Mouse (Mus musculus) thymus, adult 2 months (tissue): ENCODE results near the gene Ager. TPM values are rescaled to one million over a fixed set of nuclear protein-coding genes. Genes with fewer than 3 reads are reported as not detected.

Experiments used
- DNase-seq: peaks from one replicate; pipeline ENCODE4 v3.0.0; 2021
- H3K27ac ChIP-seq: fragments of 200-500 bp; 2 replicates; pipeline ENCODE4 v1.5.1; 2012; ENCODE audit warnings: low read length, control low read depth; ENCODE audit not compliant: control insufficient read depth, insufficient read depth
- H3K27me3 ChIP-seq: fragments of 200-500 bp; 2 replicates; pipeline ENCODE4 v1.6.1; 2012; ENCODE audit warnings: mild to moderate bottlenecking, low read length, moderate library complexity, mixed read lengths; ENCODE audit not compliant: control insufficient read depth, insufficient read depth
- H3K36me3 ChIP-seq: fragments of 200-500 bp; 2 replicates; pipeline ENCODE4 v1.6.1; 2012; ENCODE audit warnings: mild to moderate bottlenecking, low read length, moderate library complexity; ENCODE audit not compliant: control insufficient read depth, insufficient read depth
- H3K4me1 ChIP-seq: fragments of 200-500 bp; replicated peaks from 2 replicates; pipeline ENCODE4 v1.6.1; 2012; ENCODE audit warnings: low read length; ENCODE audit not compliant: control insufficient read depth, insufficient read depth
- H3K4me3 ChIP-seq: fragments of 200-500 bp; 2 replicates; pipeline ENCODE4 v1.5.1; 2012; ENCODE audit warnings: mild to moderate bottlenecking, low read length, control low read depth, moderate library complexity; ENCODE audit not compliant: control insufficient read depth, insufficient read depth
- CTCF ChIP-seq: fragments of 200-500 bp; IDR thresholded peaks from 2 replicates; pipeline ENCODE4 v1.5.1; 2012; ENCODE audit warnings: mild to moderate bottlenecking, control low read depth, low read length, moderate library complexity, borderline replicate concordance; ENCODE audit not compliant: control insufficient read depth, poor library complexity, insufficient read depth; ENCODE audit errors: extremely low read depth
- POLR2A ChIP-seq: fragments of 200-500 bp; IDR thresholded peaks from 2 replicates; pipeline ENCODE4 v1.6.1; 2012; ENCODE audit warnings: mild to moderate bottlenecking, low read length, control low read depth, moderate library complexity; ENCODE audit not compliant: control insufficient read depth, poor library complexity, insufficient read depth; ENCODE audit errors: extremely low read depth
- WGBS: fragments of 180-500 bp; shearing (Covaris S2); methylation state at CpG from one replicate; pipeline ENCODE4 v1.1.7; 2018; 5-methylcytosine and 5-hydroxymethylcytosine counted together
- polyA plus RNA-seq: library from polyadenylated mRNA; depleted of rRNA; stranded (reverse); fragments of >200 nt; gene quantifications from 2 replicates; pipeline ENCODE4 v1.2.3, GENCODE M21; 2012

The Ager gene
- polyA plus RNA-seq, 1 experiment, result 18.8 TPM

DNA sequence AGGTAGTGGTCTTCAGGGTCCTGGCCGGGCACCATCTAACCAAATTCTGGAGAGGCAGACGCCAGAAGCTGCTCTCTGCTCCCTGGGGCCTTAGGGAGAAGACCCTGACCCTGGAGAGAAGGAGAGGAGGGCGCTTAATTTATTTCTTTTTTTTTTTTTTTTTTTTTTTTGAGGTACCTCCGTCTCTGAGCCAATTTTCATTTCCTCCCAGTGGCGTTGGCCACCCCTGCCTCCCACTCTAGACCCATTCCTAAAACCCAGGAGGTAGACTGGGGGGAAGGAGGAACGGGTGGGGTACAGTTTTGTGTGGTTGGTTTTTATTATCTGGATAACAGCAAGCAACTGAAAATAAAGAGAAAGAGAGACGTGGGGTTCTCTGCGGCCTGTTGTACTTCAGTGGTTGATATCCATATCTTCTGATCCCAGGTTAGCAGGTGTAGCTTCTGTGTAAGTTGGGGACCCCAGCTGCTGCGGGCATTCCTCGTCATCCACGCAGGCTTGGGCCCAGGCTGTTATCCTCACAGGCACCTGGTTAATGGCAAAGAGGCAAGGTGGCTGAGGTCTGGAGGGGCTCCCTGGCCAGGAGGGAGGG, 15.5 kb downstream of the Ager start:
- Histone ChIP-seq H3K4me3 (no peak overlapping the region), H3K4me1 (peaks cover 8% of the 10 kb centered on the region), H3K27me3 (no peaks in the 10 kb centered on the region), H3K36me3 (peaks cover 31% of the 10 kb centered on the region), H3K27ac (no peak overlapping the region)
- no peak for DNase-seq
- TF ChIP-seq CTCF (no peak), POLR2A (no peak)
- 89% methylated on average over 11 of the region's 11 CpGs for WGBS

DNA sequence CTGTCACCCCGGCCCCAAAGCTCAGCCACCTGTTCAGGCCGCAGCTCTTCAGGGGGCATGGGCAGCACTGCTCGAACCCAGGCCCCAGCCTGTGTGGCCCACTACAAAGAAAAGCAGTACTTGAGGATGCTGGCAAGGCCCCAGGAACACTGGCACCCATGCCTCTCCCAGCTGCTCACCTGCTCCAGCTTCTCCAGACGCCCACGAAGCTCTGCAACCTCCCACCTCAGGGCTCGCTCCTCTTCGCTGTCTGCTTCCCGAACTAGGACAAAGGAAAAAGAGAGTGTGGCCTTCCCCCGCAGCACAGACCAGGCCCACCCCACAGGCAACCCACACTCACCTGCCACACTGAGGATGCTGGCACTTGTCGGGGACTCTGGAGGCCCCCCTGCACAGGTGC, 16.2 kb downstream of the Ager start:
- Histone ChIP-seq H3K27ac (no peak overlapping the region), H3K4me1 (0 out of 2 replicates have a peak, but pooled peaks cover under 1% of the 10 kb centered on the region), H3K27me3 (no peaks in the 10 kb centered on the region), H3K36me3 (peaks cover 31% of the 10 kb centered on the region), H3K4me3 (no peak overlapping the region)
- 93% methylated on average over 10 of the region's 10 CpGs for WGBS
- TF ChIP-seq POLR2A, result no peak
- TF ChIP-seq CTCF, result no peak
- no peak for DNase-seq

DNA sequence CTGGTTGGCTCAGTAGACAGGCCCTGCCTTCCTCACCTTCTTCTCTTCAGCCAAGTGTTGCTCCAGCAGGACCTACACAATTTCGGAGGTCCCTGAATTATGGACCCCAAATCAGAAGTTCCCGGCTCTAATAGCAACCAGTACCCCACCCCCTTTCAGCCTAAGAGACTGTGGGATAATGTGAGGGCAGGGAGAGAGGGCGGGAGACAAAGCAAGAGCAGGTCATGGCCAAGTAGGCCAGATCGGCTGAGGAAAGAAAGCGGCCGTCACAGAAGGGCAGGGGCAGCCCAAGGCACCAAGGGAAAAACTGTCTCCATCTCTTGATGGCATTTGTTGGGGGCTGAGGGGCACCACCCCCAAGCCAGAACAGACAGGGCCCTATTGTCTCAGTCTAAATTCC, 18.2 kb downstream of the Ager start, which contains the start of gene Egfl8:
TSS of gene Egfl8 (minus strand) at position 101 of the 400 bp plus-strand sequence.
- Histone ChIP-seq H3K4me3 (no peak within 1 kb of the TSS), H3K27me3 (no peaks in the 10 kb centered on the region), H3K4me1 (no peaks in the 10 kb centered on the region), H3K36me3 (peaks cover 34% of the 10 kb centered on the region), H3K27ac (no peak within 1 kb of the TSS)
- DNase-seq, result no peak
- WGBS, result 92% methylated on average over 6 of the region's 6 CpGs
- TF ChIP-seq POLR2A (no peak), CTCF (no peak)

DNA sequence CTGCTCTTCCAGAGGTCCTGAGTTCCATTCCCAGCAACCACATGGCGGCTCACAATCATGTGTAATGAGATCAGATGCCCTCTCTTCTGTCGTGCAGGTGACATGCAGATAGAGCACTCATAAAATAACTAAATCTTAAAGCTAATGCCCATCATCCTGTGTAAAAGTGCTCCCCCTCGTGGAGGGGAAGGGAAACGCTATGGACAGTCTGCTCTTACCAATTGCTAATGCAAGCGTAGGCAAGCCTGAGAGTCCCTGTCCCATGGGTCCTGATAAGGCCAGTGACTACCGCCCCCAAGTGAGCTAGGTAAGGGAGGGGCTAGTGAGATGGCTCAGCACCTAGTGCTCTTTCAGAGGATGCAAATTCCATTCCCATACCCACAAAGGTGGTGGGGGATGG, 21.3 kb downstream of the Ager start:
- Histone ChIP-seq H3K4me1 (no peaks in the 10 kb centered on the region), H3K27me3 (no peaks in the 10 kb centered on the region), H3K27ac (no peak overlapping the region), H3K4me3 (no peak overlapping the region), H3K36me3 (peaks cover 34% of the 10 kb centered on the region)
- 13% methylated on average over 6 of the region's 6 CpGs for WGBS
- DNase-seq, result peak; percentile 86
- TF ChIP-seq CTCF, result no peak
- TF ChIP-seq POLR2A, result no peak

DNA sequence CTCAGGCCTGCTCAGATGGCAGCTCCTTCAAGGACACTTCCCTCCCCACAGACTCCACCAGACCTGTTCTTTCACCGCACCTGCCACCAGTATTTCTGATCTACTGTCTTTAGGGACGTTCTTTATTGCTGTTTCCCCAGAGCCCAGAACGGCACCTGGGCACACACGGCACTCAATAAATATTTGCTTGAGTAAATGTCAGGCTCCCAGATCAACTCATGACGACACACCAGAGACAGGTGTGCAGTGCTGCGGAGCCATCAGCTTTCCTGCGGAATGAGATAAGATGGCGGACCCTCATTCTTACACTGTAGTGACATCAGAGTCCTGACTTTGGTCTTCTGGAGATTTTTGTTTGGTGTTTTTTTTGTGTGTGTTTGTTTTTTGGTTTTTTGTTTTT, 23.3 kb downstream of the Ager start:
- no peak for DNase-seq
- Histone ChIP-seq H3K27ac (no peak overlapping the region), H3K4me1 (no peaks in the 10 kb centered on the region), H3K36me3 (peaks cover 33% of the 10 kb centered on the region), H3K27me3 (no peaks in the 10 kb centered on the region), H3K4me3 (no peak overlapping the region)
- no peak for TF ChIP-seq POLR2A
- TF ChIP-seq CTCF, result no peak
- WGBS, result 95% methylated on average over 8 of the region's 8 CpGs

DNA sequence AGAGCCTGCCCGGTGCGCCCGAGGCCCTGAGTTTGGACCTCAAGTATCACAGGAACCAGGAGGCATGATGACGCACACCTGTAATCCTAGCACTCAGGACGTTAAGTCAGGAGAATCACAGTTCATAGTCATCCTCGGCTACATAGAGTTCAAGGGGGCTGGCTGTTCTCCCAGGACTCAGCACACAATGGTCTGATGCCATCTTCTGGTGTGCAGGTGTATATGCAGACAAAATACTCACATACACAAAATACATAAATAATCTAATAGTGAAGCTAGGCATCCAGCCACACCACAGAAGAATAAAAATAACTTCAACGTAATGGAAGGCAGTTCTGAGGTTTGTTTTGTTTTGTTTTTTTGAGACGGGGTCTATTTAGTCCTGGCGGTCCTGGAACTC, 25.5 kb downstream of the Ager start:
- peaks cover 23% of the 10 kb centered on the region for H3K36me3 ChIP-seq
- no peak overlapping the region for H3K4me3 ChIP-seq
- no peak overlapping the region for H3K27ac ChIP-seq
- H3K4me1 ChIP-seq, result peaks cover 9% of the 10 kb centered on the region
- DNase-seq, result no peak
- TF ChIP-seq POLR2A, result no peak
- TF ChIP-seq CTCF, result no peak
- WGBS, result 92% methylated on average over 9 of the region's 9 CpGs
- H3K27me3 ChIP-seq, result no peaks in the 10 kb centered on the region

DNA sequence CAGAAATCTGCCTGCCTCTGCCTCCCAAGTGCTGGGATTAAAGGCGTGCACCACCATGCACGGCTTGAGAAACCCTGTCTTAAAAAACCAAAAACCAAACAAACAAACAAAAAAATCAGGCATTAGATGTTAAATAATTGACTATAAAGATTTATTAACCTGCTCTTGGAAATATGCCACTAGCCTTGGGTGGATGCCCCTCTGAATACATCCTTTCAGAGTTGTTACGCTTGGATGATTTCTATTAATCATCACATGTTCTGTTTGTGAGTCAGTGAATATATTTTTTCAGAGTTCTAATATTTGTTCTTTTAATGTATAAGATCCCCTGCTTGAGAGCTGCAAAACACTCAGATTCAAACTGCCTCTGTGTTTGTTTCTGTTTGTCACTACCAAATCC, 27.3 kb downstream of the Ager start:
- WGBS, result 98% methylated on average over 3 of the region's 3 CpGs
- peaks cover 23% of the 10 kb centered on the region for H3K36me3 ChIP-seq
- no peak for TF ChIP-seq POLR2A
- no peak for TF ChIP-seq CTCF
- no peak for DNase-seq
- peaks cover 19% of the 10 kb centered on the region for H3K4me1 ChIP-seq
- no peaks in the 10 kb centered on the region for H3K27me3 ChIP-seq
- H3K4me3 ChIP-seq, result no peak overlapping the region
- no peak overlapping the region for H3K27ac ChIP-seq
